Mouse (Mus musculus) ES-E14 (cell line): ENCODE results near the gene H2-DMb1.

Experiments used
- CHD2 ChIP-seq: IDR thresholded peaks from 2 replicates; pipeline ENCODE4 v1.6.1; 2014; ENCODE audit warnings: mild to moderate bottlenecking, low read depth, low read length, inconsistent platforms
- HCFC1 ChIP-seq: IDR thresholded peaks from 2 replicates; pipeline ENCODE4 v1.6.1; 2012; ENCODE audit warnings: low read length, inconsistent platforms, borderline replicate concordance; ENCODE audit not compliant: insufficient read depth
- MAFK ChIP-seq: IDR thresholded peaks from 2 replicates; pipeline ENCODE4 v1.6.1; 2014; ENCODE audit warnings: mild to moderate bottlenecking, low read depth, low read length, inconsistent platforms; ENCODE audit not compliant: insufficient read depth
- ZC3H11A ChIP-seq: IDR thresholded peaks from 2 replicates; pipeline ENCODE4 v1.6.1; 2012; ENCODE audit warnings: low read depth, mild to moderate bottlenecking, inconsistent platforms, low read length, borderline replicate concordance

- no peak for TF ChIP-seq HCFC1
- TF ChIP-seq MAFK, result no peak
- TF ChIP-seq CHD2, result no peak
- no peak for TF ChIP-seq ZC3H11A
Observed at GRCm38 (mm10) chr17:34130073-34130947, 22.6 kb upstream of the H2-DMb1 start.
